Mouse (Mus musculus): ENCODE measurements around the gene Smoc2.

- TF ChIP-seq CTCF (conservative IDR thresholded peaks at IDR 0.05; ENCODE audit: insufficient read depth, insufficient read length, low read depth, low read length) = no peak
- TF ChIP-seq POLR2A (IDR thresholded peaks at IDR 0.05; ENCODE audit: low read depth, low read length) = no peak
These were observed 108.0 kb downstream of the Smoc2 start for GRCm38 (mm10) chr17:14387261-14387660.
